Mouse (Mus musculus) cerebellum, adult 11-12 months (tissue): ENCODE measurements around the gene Rprd2.
A peak's percentile ranks its signal among the peaks of the same experiment; 100 is the strongest.
"Not testable (repeated sequence)": the region's sequence is repeated elsewhere in the genome, so short reads cannot be mapped to it uniquely, and the experiment has no call there.

Source experiments
- DNase-seq: peaks from one replicate; pipeline ENCODE4 v3.0.0; 2022

The Rprd2 gene

DNA sequence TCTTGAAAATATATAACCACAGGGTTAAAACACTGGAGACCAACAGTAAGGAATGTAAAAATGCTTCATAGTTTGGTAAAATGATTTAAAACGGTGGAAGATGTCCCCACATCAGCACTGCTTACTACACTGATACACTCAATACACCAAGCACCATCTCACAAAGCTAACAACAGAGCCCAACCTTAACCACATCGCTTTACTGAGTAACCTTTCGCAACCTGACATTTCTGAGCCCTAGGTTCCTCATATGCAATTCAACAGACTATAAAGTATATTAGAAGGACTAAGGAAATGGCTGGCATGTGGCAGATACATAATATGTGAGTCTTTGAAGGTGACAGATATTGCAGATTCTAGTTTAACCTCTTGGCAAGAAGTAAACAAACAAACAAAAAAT, 2.0 kb downstream of the Rprd2 start:
- DNase-seq, result no peak

DNA sequence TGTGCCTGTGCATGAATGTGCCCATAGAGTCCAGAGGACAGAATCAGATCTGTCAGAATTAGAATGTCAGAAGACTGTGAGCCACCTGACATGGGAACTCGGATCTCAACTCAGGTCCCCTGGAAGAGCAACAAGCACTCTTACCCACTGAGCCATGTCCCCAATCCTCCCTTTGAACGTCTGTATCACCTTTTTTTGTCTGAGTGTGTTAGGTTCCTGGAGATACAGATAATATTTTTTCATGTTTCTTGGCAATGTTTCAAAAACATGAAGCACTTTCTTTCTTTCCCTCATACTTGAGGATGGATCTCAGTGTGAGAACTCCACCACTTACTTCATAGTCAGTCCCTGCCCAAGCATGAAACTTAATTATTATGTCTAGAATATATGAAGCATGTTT, 10.3 kb downstream of the Rprd2 start:
- DNase-seq, result no peak

DNA sequence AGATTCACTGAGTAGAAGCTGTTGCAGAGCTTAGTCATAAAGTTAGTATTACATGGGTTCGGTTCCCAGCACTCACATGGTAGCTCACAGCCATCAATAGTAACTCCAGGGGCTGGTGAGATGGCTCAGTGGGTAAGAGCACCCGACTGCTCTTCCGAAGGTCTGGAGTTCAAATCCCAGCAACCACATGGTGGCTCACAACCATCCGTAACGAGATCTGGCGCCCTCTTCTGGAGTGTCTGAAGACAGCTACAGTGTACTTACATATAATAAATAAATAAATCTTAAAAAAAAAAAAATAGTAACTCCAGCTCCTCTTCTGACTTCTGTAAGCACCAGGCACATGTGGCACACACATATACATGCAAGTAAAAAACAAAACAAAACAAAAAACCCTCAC, 11.0 kb downstream of the Rprd2 start:
- not testable (repeated sequence) for DNase-seq

DNA sequence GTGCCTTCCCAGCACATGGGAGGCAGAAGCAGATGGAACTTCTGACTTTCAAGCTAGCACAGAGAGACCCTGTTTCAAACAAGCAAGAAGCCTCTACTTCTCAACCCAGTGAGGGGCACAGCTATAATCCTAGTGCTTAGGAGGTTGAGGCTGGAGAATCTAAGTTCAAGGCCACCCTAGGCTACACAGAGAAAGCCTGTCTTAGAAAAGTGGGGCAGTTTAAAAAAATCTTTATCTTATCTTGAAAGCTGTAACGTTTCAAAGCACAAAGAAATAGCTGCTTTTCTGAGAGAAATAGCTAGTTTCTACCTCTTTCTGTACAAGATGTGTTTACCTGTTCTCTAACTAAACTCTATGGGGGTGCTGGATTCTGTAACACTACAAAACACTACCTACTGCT, 12.0 kb downstream of the Rprd2 start:
- DNase-seq, result no peak

DNA sequence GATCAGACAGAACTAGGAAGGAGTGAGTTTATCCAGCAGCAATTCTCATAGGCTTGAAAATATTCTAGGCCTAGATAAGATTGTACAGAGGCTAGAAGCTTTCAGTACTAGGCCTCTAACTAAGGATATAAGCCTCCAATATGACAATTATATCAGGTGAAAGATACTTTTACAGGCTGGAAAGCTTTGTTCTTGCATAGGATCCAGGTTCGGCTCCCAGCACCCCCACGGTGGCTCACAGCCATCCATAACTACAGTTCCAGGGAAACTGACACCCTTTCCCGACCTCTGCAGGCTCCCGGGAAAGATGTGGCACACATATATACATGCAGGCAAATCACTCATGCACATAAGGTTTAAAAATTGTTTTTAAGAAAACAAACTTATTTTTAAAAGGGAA, 14.8 kb downstream of the Rprd2 start:
- DNase-seq, result no peak

DNA sequence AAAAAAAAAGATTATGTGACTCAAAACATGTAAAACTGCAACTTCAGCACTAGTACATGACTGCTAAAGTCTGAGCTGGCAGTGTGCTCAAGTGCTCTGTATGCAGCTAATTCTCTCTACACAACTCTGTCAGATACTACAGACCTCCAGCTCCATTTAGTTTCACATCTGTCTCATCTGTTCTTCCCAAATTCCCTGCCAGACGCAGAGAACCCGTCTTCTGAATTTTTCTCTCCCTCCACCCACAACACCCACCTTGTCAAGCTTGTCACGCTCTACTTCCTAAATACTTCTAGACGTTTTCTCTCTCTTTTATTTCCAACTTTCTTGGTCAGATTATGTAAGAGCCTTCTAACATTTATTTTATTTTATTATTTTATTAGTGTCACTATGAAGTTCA, 19.9 kb downstream of the Rprd2 start:
- DNase-seq, result no peak

DNA sequence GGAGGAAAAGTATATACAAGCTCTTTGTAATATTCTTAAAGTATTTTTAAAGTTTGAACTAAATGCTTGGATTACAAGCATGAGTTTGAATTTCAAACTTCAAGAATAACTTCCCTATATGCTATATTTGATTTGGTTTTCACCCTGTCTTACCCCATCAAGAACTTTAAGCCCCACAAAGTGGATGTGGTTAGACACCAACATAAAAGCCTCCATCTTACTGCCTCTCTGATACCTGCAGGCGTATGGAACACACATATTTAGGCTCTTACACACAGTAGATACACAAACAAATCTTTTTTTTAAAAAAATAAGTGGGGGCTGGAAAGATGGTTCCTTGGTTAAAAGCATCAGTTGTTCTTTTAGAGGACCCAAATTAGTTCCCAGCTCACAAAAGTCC, 24.4 kb downstream of the Rprd2 start:
- no peak for DNase-seq

DNA sequence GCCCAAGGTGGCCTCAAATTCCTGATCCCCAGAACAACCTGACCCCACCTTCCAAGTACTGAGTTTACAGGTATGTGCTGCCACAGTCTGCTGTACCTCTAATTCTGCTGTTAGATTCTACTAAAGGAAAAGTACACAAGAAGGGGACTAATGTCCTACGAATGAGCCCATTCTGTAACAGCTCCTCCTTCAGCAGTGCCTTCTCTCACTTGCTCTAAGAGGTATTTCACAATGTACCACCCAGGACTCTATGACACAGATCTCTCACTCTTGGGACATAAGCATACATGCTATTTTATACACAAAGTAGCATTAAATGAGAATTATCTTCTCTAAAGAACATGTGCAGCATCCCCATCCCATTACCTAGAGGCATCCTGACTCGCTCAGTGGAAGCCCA, 25.0 kb downstream of the Rprd2 start:
- no peak for DNase-seq

DNA sequence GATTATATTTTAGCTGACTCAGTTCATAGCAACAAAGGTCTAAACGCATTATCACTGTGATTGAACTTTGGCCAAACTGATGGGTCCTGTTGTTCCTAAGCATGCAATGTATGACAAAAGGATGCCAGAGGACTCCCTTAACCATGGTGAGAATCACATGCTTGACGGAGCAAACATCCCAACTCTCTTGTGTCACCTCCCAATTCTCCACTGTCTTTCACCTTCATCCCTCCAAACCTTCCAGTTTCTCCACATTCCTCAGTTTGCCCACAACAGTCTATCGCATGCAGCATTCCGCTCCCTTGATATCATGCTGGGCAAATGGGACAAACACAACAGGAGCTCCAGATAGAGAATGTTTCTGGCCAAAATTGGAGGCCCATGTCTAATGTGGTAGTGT, 33.2 kb downstream of the Rprd2 start:
- DNase-seq, result no peak

DNA sequence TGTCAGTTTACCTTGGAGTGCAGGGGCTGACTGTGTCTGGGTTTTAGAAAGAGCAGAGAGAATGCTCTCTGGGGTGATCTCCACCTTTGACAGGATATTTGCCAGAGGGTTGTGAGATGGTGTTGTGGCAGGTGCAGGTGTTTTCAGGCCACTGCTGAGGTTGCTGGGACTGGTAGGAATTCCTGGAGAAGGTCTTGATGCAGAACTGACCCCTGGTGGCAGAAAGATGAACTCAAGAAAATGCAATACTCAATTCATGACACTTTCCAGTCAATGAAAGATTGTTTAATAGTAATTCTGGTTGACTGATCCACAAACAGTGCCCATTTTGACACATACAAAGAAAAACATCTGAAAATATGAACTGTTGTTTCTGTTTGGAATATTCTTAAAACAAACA, 46.7 kb downstream of the Rprd2 start:
- no peak for DNase-seq

DNA sequence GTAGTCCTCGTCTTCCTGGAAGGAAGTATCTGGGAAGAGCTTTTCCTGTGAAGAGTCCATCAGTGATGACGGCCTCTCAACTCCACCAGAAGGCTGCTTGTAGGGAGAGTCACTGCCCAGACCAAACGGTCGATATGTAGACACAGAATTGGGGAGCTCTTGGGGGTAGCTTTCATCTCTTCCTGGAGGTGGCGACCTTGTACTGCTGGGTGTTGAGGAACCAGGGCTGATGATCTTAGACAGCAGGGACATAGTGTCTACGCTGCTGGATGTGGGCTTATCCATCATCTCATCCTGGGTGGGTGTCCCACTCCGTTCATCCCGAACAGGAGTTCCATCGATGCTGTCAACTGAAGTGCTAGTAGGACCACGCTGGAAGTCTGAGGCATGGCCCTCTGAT, 53.1 kb downstream of the Rprd2 start:
- DNase-seq, result no peak

DNA sequence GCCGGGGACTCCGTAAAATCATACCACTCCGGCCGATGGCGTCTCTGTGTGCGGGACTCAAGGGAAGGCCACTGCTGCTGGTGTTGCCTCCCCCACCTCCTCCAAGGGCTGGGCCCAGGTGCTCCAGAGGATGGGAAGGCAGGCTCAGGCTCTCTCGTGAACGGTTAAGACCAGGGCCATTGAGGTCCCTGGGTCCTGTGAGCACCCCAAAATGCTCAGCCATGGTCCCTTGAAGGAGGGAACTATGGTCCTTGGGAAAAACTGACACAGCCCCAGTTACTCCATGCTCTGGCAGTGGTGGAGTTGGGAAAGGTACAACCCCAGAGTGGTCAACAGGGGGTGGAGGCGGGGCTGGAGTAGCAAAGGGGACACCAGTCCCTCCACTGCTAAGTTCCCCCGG, 54.9 kb downstream of the Rprd2 start:
- no peak for DNase-seq

DNA sequence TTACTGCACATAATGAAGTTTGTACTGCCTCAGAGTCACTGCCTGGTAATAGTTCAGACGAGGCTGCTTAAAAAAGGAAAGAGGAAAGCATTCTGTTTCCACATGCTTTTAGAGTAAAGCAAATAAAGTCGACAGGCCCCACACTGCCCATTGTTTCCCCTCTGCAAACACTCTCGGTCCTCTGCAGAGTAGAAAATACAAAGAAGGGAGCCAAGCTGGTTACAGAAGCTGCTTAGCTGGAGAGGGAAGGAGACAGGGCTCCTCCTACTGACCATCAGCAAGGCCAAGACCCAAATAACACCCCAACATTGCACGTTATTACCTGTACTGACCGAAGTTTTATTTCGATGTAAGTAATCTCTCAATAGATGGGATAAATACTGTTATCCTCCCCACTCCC, 55.7 kb downstream of the Rprd2 start:
- DNase-seq, result no peak

DNA sequence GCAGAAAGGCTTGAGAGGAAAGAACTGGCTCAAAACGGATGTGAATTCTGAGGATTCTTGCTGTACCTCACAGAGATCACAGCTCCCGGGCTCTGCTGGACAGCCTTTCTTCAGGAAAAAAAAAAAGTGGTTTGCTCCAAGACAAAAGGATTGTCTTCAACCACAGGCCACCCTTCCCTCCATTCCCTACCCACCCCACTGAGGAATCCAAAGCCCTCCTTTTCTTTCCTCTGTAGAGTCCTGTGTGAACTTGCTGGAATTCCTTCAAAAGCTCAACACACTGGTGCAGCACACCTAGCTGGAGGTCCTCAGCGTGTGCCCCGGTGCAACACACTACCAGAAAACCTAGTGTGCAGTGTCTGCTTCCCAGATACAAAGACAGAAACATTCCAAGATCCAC, 56.9 kb downstream of the Rprd2 start:
- DNase-seq, result no peak

DNA sequence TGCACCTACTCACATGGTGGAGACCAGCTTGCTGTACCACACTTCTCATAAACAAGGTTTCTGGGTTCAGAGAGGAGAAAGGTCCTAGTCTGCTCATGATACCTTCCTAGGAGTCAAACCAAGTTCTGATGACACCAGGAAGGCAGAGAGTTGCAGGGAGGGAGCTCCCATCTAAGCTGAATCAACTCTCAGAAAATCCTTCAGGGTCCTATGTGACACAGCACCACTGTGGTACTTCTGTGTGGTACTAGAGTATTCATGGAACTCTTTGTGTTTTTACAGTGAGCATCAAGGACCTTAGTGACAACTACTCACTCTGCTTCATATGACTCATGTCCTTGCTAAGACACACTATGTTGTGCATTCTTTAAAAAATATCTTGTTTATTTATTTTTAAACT, 58.0 kb downstream of the Rprd2 start:
- no peak for DNase-seq

DNA sequence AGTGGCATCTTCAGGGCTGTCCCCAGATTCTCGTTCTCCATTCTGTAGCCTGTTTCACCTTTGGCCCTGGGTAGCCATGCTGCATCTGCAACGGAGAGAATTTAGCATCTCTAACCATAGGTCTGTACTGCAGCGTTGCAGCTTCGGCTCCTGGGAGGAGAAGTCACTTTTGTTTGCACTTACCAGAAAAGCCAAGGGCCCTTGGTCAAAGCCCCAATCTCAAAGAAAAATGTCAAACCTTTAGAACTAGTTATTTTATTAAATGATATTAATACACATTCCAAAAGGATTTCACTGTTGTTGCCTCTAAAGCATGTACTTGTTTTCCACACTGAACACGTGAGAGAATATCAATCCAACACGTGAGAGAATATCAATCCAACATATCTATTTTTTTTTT, 58.6 kb downstream of the Rprd2 start, which contains the start of gene Tars2:
Tars2 (minus strand) TSS at position 101 of the 400 bp plus-strand sequence.
- DNase-seq, result no peak

DNA sequence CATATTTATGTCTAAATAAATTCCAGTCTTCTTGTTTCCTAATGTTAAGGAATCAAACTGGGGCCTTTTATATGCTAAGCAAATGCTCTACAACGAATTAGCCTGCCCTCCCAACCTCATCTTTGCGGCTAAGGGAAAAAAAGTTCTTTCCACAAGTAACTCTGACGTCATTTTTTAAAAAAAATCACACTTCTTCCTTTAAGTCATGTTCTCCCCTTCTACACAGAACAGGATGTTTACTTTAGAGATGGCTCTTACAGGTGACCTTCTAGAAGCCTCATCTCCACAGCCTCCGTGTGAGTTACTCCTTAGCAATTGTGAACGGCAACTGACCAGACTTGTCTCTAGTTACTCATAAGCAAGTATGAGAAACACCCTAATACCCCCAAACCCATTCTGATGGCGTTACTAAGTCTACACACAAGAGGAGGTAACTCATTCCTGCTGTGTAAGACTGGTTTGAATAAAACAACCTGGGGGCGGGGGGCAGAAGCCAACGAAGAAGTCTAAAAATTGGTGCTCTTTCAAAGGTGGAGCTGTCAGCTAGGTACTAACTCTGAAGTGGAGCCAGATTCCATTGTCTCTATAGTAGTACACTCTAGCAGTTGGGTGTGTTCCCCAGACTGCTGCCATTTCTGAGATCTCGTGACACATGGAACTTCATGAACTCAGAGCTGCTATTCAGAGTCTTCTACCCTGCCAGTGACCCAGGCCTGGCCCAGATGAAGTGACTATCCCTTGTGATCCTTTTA, 60.0 kb downstream of the Rprd2 start:
- no peak for DNase-seq

DNA sequence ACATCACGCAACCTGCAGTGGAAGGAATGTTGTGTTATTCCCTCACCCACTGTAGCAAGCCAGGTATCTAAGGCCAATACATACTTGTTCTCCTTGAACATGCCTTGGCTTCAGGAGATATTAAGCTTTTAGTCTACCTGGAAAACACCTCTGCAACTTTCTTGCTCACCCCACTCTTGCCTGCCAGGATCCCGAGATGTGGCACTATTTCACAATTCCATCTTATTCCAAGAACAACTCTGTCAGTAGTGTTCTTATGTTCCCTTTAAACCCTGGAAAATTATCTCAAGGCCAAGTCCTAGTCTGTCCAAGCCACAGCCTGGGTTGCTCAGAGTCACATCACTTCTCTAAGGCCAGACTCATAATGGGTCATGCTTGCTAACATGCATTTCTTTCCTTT, 61.9 kb downstream of the Rprd2 start:
- no peak for DNase-seq

DNA sequence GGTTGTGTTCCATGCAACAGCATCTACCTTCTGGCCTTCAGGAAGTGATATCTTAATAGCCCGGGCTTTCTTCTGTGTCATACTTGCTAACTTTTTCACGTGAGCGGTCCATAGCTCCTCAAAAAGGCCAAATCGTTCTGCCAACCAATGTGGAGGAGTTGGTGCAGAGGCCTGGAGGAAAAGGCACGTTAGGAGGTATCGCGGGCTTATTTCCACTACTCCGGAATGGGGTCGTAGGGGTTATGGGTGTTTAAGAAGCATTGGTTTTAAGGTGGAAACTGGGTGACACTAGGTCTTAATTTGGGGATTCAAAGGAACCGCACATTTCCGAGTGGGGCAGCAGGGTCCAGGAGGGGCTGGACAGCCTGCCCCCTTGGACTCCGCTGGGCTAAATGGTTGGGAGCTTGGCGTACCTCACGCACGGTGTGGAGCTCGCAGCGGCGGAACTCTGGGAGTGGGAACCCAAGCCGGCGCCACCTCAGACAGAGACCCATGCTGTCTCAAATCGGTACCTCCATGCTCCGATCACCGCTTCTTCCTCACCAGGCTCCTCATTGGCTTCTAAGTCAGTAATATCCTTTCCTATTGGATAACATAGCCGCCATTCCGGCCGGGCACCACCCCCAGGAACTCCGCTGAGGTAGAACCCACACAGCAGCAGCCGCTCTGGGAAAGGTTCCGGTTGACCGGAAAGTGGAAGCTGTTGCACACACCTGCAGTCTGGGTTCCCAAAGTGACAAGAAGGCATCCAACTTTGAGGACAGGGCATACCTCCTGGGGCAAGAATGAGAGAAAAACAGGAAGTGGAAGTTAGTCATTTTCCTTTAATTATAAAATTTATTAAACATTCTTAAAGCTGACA, 64.1 kb downstream of the Rprd2 start:
- peak; percentile 94 for DNase-seq

DNA sequence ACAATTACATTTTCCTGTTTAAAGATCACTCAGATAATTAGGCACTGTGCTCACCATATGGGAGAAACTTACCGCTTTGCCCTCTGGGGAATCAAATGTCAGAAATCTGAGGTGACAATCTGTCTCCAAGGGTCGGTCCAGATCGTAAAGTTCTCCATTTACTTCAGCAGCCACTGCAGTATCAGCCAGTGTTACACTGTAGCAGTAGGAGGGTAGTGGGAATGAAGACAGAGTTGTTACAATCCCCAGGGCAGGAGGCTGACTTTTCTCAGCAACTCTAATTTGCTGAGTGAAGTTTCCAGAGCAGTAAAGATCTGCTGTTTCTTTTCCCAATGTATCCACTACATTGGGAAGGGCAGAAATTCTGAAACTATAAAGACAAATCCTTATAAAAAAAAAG, 65.7 kb downstream of the Rprd2 start:
- no peak for DNase-seq

DNA sequence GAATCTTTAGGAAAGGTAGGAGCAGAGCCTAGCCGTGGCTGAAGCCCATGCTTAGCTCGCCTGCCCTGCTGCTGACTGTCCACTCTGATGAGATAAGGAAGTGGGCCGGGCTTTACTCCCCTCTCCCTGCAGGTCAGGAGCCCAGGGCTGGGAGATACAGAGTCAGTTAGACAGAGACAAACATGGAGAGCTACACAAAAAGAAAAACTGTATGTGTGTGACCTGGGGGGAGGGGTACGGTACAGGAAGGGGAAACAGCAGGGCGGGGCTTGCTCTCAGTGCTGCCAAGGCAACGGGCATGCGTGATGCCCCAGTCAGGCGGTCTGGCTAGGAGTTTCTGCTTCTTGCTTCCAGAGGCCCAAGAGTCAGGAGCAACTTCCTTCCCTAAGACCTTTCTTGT, 78.3 kb downstream of the Rprd2 start:
- DNase-seq, result no peak

DNA sequence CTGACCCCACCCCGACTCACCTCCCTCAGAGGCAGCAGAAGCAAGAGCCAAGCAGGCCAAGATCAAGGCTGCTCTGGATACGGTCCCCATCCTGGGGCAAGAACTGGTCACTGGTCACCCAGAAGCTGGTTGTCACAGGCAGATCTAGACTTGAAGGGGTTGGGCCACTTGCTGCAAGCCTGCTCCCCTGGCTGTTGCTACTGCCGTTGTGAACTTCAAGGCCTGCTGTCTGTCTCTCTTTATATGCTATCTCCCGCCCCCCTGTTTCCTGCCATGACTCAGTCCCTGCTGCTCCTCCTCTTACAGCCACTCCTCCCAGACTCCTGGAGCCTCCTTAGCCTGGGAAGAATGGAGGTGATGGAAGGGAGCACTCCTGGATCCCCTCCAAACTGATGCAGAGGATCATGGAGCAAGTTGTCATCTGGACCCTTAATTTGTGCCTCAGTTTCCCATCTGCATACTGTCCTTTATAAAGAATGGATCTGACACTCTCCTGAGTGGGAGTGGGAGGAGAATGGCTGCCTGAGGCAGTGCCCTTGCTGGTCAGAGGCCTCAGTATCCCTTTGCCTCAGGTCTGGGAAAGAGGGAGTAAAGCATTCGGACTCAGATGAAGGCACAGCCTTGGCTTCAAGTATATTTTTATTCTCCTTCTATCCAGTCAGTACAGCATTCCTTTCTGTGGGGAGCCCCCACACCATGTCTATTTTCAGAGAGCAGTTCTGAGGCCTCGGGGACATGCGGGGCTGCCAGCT, 79.1 kb downstream of the Rprd2 start, which contains the start of gene Ecm1:
Ecm1 (minus strand) TSS at position 217 of the 752 bp plus-strand sequence.
- no peak for DNase-seq

DNA sequence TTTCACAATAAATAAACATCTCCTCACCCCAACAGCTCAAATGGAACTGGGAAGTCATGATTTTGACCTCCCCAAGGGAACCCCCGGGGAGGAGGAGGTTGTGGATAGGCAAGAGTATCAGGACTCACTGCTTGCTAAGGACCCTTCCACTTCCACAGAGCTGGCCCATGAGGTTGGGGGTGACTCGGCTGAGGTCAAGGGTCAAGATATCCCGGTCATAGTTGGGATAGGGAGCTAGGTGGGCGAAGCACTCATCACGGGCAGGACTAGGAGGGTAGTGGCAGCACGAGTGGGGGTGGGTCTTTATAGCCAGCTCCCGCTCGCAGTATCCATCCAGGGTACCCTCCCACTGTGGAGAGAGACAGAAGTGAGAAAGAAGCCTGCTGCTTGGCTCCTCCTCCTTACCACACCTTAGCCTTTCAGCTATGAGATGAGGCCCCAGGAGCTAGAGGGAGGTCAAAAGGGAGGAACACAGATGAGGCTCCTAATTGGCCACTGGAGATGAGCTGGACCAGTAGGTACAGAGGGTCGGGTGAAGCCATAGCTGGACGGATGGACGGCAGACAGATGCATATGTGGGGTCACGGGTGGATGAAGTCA, 83.5 kb downstream of the Rprd2 start:
- DNase-seq, result no peak
